Mouse (Mus musculus) leukemia stem cell, adult 10-12 weeks (primary cell): ENCODE results near the gene Ceacam18. TPM values are rescaled to one million over a fixed set of nuclear protein-coding genes. Genes with fewer than 3 reads are reported as not detected.

ENCODE experiments used
- polyA plus RNA-seq: library from polyadenylated mRNA; stranded (reverse); fragments of >175 nt; gene quantifications from 2 replicates; pipeline ENCODE4 v1.2.3, GENCODE M21; 2012; ENCODE audit warnings: low replicate concordance

Ceacam18 gene
- polyA plus RNA-seq: not detected in 2 replicates

DNA sequence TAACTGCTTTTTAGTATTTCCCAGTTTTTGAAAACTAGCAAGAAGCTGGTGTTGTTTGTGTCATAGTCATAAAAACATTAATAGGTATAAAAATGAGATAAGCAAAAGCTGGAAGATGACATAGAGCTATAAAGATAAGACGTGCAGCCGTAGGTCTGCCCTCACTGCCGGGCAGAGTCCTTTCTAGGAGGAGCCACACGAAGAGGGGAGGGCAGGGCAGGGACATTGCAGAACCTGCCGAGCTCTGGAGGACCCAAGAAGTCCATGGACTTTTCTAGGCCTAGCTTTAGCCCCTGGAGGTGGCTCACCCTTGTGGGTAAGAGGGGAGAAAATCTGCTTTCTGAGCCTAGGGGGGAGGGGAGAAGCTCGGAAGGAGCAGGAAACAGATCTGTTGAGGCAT lies at the start of gene Ceacam18:
Gene Ceacam18 (plus strand): TSS at position 208 of the 400 bp plus-strand sequence.

DNA sequence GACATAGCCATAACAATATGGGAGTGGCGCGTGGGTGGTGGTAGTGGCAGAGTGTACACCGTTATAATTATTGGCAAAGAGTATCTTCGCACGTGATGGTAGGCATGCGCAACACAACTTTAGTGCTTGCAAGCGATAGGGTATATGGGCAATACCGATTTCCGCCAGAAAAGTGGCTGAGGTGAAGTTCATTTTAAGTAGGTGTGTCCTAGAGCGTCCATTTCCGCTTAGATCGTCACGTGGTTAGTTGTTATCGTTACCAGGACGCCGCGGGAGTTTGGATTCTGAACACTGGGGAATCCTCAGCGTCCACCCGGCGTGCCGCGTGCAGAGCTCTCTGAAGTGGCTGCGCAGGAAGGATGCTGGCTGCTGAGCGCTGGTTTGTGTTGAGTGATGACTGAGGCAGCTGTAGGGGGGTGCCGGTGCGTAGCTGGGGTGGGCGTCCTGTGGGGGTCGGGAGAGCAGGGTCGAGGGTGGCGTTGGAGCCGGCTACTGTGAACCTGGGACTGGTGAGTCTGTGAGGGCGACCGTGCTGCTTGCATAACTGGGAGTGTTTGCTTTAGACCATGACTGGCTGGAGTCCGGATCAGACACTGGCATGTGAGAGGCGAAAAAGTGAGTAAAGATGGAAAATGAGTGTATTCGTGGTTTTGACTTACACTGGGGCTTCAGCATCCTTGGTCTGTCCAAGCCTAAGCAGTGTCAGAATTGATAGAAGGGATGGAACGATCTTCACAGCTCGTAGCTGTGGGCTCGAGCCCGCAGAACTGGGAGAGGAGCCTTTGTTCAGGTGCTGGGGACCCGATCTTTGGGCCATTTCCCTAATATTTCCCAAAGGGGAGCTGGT lies 27.4 kb upstream of the Ceacam18 start, which contains the start of gene Zfp819:
Gene Zfp819 (plus strand): TSS at position 274 of the 847 bp plus-strand sequence.

DNA sequence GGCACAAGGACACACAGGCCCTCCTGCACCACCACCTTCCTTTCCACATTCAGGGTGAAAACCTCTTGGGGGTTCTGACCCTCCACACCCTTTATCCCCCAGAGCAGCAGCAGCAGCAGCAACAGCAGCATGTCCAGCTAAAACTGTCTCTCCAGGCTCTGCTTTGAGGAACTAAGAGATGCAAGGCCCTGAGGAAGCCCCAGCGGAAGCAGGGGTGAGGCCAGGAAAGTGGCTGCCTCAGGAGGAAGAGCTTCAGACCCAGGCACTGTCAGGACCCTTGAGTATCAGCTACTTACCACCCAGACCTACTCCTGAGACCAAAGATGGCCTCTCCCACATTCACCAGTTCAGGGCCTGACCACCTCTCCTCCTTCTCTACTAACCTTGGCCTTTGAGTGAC lies 25.5 kb downstream of the Ceacam18 start, which contains the start of gene Siglece:
Gene Siglece (minus strand): TSS at position 160 of the 400 bp plus-strand sequence.

DNA sequence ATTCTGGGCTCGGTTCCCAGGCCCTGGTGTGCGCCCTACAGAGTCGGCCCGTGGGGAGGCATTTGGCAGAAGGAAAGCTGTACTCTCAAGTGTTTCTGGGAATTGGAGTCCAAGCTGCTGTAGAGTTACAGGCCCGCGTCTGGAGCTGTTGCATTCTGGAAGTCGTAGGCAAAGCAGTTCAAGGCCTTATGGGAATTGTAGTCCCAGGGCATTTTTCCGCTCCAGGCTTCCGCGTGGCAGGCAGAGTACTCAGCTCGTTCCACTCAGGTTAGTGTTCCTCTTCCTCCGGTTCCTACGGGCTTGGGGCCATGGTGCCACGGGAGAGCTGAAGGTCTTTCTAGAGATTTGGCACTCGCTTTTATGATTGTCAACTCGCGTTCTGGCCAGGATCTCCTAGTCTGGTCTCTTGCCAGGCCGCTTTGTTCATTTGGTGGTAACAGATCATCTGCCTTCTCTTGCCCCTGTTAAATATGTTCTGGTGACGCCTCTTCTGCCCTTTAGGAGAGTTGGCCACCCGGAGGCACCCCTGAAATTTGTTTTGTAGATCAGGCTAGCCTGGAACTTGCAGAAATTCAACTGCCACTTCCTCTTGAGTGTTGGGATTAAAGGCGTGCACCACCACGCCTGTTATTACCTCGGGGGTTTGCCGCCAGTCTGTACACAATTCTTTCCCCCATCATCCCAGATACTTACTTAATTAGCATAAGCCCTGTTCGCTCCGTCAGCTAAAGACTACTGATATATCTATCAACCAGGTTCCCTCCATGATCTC lies 37.5 kb downstream of the Ceacam18 start, which contains the start of gene Ctu1:
Gene Ctu1 (plus strand): TSS at position 208 of the 772 bp plus-strand sequence.

DNA sequence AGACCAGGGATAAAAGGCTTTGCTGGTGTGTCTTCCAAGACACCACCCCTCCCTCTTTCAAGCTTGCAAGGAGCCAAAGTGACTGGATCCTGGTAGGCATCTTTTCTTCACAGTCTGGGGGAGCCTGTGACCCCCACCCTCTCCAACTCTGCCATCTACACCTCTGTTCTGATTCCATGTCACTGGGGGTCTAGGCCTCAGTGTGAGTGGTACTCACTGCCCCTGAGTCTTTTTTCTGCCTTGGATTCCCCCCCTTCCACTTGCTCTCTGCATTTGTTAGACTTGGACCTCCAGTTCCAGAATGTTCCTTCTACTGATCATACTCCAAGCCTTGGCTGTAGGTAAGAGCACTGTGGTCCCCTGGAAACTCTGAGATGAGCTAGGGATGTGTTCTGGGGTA lies 55.6 kb downstream of the Ceacam18 start, which contains the start of gene Klk14:
Gene Klk14 (plus strand): TSS at position 301 of the 400 bp plus-strand sequence.

Other genes starting within 250 kb of the Ceacam18 start
- gene Siglecg, start 226.5 kb upstream of the Ceacam18 start, polyA plus RNA-seq: 17.6 and 29.5 TPM in 2 replicates
- gene Lim2, start 207.0 kb upstream of the Ceacam18 start, polyA plus RNA-seq: 0.18 TPM in 1 of 2 replicates, not detected in the other
- 1.1 and 1.3 TPM in 2 replicates for gene Nkg7, start 197.6 kb upstream of the Ceacam18 start, polyA plus RNA-seq
- not detected in 2 replicates for gene Cldnd2, start 193.9 kb upstream of the Ceacam18 start, polyA plus RNA-seq
- 23.9 and 71.5 TPM in 2 replicates for gene Etfb, start 190.6 kb upstream of the Ceacam18 start, polyA plus RNA-seq
- gene Gm45233, start 190.6 kb upstream of the Ceacam18 start, polyA plus RNA-seq: not detected in 2 replicates
- gene Vsig10l, start 171.6 kb upstream of the Ceacam18 start, polyA plus RNA-seq: 2.8 and 6.4 TPM in 2 replicates
- gene Iglon5, start 144.6 kb upstream of the Ceacam18 start, polyA plus RNA-seq: 0.59 TPM in 1 of 2 replicates, not detected in the other
- gene 4931406B18Rik, start 128.8 kb upstream of the Ceacam18 start, polyA plus RNA-seq: not detected in 2 replicates
- gene Cd33, start 90.3 kb upstream of the Ceacam18 start, polyA plus RNA-seq: 5.2 and 7.8 TPM in 2 replicates
- gene Zfp658, start 72.5 kb upstream of the Ceacam18 start, polyA plus RNA-seq: 0.30 and 0.33 TPM in 2 replicates
- gene Zfp719, start 55.1 kb upstream of the Ceacam18 start, polyA plus RNA-seq: 0.50 TPM in 1 of 2 replicates, not detected in the other
- not detected in 2 replicates for gene Zfp819, start 27.5 kb upstream of the Ceacam18 start, polyA plus RNA-seq
- 1.5 and 1.6 TPM in 2 replicates for gene Siglece, start 25.5 kb downstream of the Ceacam18 start, polyA plus RNA-seq
- 11.7 and 15.4 TPM in 2 replicates for gene Ctu1, start 37.3 kb downstream of the Ceacam18 start, polyA plus RNA-seq
- not detected in 2 replicates for gene Klk14, start 55.7 kb downstream of the Ceacam18 start, polyA plus RNA-seq
- gene Klk13, start 77.9 kb downstream of the Ceacam18 start, polyA plus RNA-seq: not detected in 2 replicates
- gene Klk12, start 134.2 kb downstream of the Ceacam18 start, polyA plus RNA-seq: not detected in 2 replicates
- gene Klk11, start 139.9 kb downstream of the Ceacam18 start, polyA plus RNA-seq: not detected in 2 replicates
- gene Klk10, start 146.3 kb downstream of the Ceacam18 start, polyA plus RNA-seq: not detected in 2 replicates
- gene Klk9, start 157.2 kb downstream of the Ceacam18 start, polyA plus RNA-seq: not detected in 2 replicates
- 2.1 and 2.4 TPM in 2 replicates for gene Klk8, start 162.9 kb downstream of the Ceacam18 start, polyA plus RNA-seq
- gene Klk7, start 176.6 kb downstream of the Ceacam18 start, polyA plus RNA-seq: not detected in 2 replicates
- gene Klk6, start 189.8 kb downstream of the Ceacam18 start, polyA plus RNA-seq: not detected in 2 replicates
- gene Klk5, start 207.3 kb downstream of the Ceacam18 start, polyA plus RNA-seq: not detected in 2 replicates
- 0.33 TPM in 1 of 2 replicates, not detected in the other for gene Klk4, start 246.5 kb downstream of the Ceacam18 start, polyA plus RNA-seq